Mouse (Mus musculus): Measurements from ENCODE around the gene Tbx21.

DNA sequence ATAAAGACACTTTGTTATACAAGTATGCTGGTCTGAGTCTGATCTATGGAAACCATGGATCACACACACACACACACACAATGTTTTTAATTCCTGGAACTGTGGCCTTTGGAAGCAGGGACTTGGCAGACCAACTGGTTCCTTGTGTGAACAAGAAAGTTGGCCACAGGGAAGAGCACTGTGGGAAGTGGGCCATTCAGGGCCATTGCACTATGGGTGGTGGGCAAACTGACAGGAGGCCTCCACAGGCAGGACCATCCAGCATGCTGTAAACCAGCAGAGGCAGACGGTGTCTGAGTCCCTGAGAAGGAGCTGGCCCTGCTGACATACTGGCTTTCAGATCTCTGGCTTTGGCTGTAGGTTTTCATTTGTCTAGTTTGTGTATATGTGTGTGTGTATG is 45.8 kb downstream of the Tbx21 start:
- TF ChIP-seq MAFK (IDR thresholded peaks at IDR 0.05; ENCODE audit: insufficient read depth, low read depth, low read length), result no peak
- no peak for TF ChIP-seq HCFC1 (IDR thresholded peaks at IDR 0.05; ENCODE audit: borderline replicate concordance, insufficient read depth, low read length)
- no peak for TF ChIP-seq ZNF384 (IDR thresholded peaks at IDR 0.05; ENCODE audit: low read depth, low read length)
- TF ChIP-seq ZC3H11A (IDR thresholded peaks at IDR 0.05; ENCODE audit: borderline replicate concordance, low read depth, low read length), result no peak
